Mouse (Mus musculus): ENCODE measurements at regions not wholly inside any gene's neighbourhood (a gene's known extent, or its start where the extent isn't known, plus 50 kb on each side); places are given as distances from the start of the nearest gene placed in this dataset.
A peak's percentile ranks its signal among the peaks of the same experiment; 100 is the strongest.

GRCm38 (mm10) chr4:148352690-148353089, 64.9 kb upstream of the Disp3 start:
- H3K27me3 ChIP-seq (ENCODE audit: control insufficient read depth, insufficient read depth, low read length): no peaks in the 10 kb centered on the region
- no peak overlapping the region for H3K27ac ChIP-seq (ENCODE audit: control insufficient read depth, insufficient read depth, low read depth, low read length)
- H3K36me3 ChIP-seq (ENCODE audit: control insufficient read depth, insufficient read depth, low read length): no peaks in the 10 kb centered on the region
- TF ChIP-seq CTCF (IDR thresholded peaks at IDR 0.05; ENCODE audit: control insufficient read depth, insufficient read depth, insufficient replicate concordance, low read depth, low read length) (peak; percentile 50; the same call in 1 of the 2 replicates), POLR2A (IDR thresholded peaks at IDR 0.05; ENCODE audit: control insufficient read depth, low read depth, low read length) (no peak)
- no peak overlapping the region for H3K4me3 ChIP-seq (ENCODE audit: control insufficient read depth, low read depth, low read length)
- H3K4me1 ChIP-seq (ENCODE audit: control insufficient read depth, insufficient read depth, low read length): no peaks in the 10 kb centered on the region; the same call in 1 of the 2 replicates

- no peak overlapping the region for H3K27ac ChIP-seq (ENCODE audit: control insufficient read depth, insufficient read depth, low read depth, low read length)
- H3K27me3 ChIP-seq (ENCODE audit: control insufficient read depth, insufficient read depth, low read length): no peaks in the 10 kb centered on the region
- H3K36me3 ChIP-seq (ENCODE audit: control insufficient read depth, insufficient read depth, low read length): no peaks in the 10 kb centered on the region
- no peak for TF ChIP-seq POLR2A (IDR thresholded peaks at IDR 0.05; ENCODE audit: control insufficient read depth, low read depth, low read length)
- TF ChIP-seq CTCF (IDR thresholded peaks at IDR 0.05; ENCODE audit: control insufficient read depth, insufficient read depth, insufficient replicate concordance, low read depth, low read length): no peak
- no peak overlapping the region for H3K4me3 ChIP-seq (ENCODE audit: control insufficient read depth, low read depth, low read length)
- no peaks in the 10 kb centered on the region for H3K4me1 ChIP-seq (ENCODE audit: control insufficient read depth, insufficient read depth, low read length)
Observed at GRCm38 (mm10) chr4:148341531-148342157, 53.9 kb upstream of the Disp3 start.

GRCm38 (mm10) chr4:148340342-148340741, 52.6 kb upstream of the Disp3 start:
- Histone ChIP-seq H3K4me1 (ENCODE audit: control insufficient read depth, insufficient read depth, low read length) (no peaks in the 10 kb centered on the region), H3K4me3 (ENCODE audit: control insufficient read depth, low read depth, low read length) (no peak overlapping the region), H3K27ac (ENCODE audit: control insufficient read depth, insufficient read depth, low read depth, low read length) (no peak overlapping the region)

DNA sequence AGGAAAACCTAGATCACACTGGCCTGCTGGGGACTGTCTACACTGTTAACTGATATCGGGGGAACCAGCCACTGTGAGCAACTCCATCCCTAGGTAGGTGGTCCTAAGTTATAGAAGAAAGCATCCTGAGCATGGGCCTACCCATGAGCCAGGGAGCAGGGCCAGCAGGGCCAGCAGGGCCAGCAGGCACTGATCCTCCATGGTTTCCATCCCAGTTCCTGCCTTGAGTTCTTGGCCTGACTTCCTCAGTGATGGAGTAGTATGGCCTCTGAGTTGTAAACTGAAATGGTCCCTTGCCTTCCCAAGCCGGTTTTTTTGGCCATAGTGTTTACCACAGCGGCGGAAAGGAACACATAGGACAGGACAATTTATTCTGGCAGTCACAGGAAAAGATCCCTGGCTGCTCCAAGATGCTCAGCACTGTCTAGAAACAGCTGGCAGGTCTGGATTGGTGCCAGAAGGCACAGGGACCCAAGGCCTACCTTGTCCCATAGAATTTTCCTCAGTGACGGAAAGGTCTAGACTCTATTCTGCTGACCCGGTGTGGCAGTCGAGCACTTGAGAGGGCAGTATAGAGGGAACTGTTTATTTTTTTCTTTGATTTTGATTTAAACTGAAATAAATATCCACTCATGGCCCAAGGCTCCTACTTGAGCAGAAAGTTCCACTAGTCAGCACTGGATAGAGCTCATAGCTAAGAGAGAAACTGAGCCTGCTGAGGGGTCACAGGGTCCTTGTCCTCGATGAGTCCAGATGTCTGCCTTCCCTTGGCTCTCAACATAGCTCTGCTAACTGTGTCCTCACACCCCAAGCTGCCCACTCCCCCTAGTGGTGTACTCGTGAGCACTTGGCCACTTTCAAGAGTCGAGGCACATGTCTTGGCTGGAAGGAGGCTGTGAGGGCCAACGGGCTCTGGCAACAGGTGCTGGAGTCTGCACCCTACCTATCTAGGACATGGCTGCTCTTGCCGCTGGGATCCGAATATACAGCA, 50.4 kb upstream of the Disp3 start:
- no peak overlapping the region for H3K27ac ChIP-seq (ENCODE audit: control insufficient read depth, insufficient read depth, low read depth, low read length)
- TF ChIP-seq CTCF (IDR thresholded peaks at IDR 0.05; ENCODE audit: control insufficient read depth, insufficient read depth, insufficient replicate concordance, low read depth, low read length): peak; percentile 33; the same call in 1 of the 2 replicates
- no peak for TF ChIP-seq POLR2A (IDR thresholded peaks at IDR 0.05; ENCODE audit: control insufficient read depth, low read depth, low read length)
- H3K36me3 ChIP-seq (ENCODE audit: control insufficient read depth, insufficient read depth, low read length): no peaks in the 10 kb centered on the region
- no peaks in the 10 kb centered on the region for H3K27me3 ChIP-seq (ENCODE audit: control insufficient read depth, insufficient read depth, low read length)
- no peak overlapping the region for H3K4me3 ChIP-seq (ENCODE audit: control insufficient read depth, low read depth, low read length)
- H3K4me1 ChIP-seq (ENCODE audit: control insufficient read depth, insufficient read depth, low read length): no peaks in the 10 kb centered on the region

More at GRCm38 (mm10) chr4:148340342-148340741, 52.6 kb upstream of the Disp3 start:
- Histone ChIP-seq H3K27me3 (ENCODE audit: control insufficient read depth, insufficient read depth, low read length) (no peaks in the 10 kb centered on the region), H3K36me3 (ENCODE audit: control insufficient read depth, insufficient read depth, low read length) (no peaks in the 10 kb centered on the region)
- TF ChIP-seq POLR2A (IDR thresholded peaks at IDR 0.05; ENCODE audit: control insufficient read depth, low read depth, low read length): no peak
- TF ChIP-seq CTCF (IDR thresholded peaks at IDR 0.05; ENCODE audit: control insufficient read depth, insufficient read depth, insufficient replicate concordance, low read depth, low read length): no peak

All from testis, adult 2 months (tissue).